Mouse (Mus musculus): ENCODE measurements around the gene Ppa2. TPM values are rescaled to one million over a fixed set of nuclear protein-coding genes. Genes with fewer than 3 reads are reported as not detected.

Ppa2 gene
- polyA plus RNA-seq, 1 experiment = not detected

DNA sequence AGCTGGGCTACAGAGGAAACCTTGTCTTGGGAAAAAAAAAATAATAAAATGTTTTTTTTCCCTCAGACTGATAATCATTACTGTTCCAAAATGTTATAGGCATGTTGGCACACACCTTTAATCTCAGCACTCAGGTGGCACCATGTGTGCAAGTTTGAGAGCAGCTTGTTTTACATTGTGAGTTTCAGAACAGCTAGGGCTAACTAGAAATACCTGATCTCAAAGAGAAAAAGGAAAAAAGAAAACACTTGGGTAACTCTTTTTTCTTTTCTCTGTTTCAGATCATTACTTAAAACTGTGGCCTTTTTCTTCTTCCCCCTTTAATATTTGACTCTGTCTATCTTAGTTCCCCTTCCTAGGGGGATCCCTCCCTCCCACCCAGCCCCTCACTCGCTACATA lies 51.5 kb downstream of the Ppa2 start:
- Histone ChIP-seq H3K4me1 (ENCODE audit: control insufficient read depth, insufficient read depth, low read length) (no peaks in the 10 kb centered on the region), H3K27ac (ENCODE audit: insufficient read depth, low read depth, low read length) (no peak overlapping the region), H3K4me3 (ENCODE audit: insufficient read depth, low read depth, low read length) (no peak overlapping the region)
- WGBS = 84% methylated on average over 1 of the region's 1 CpGs
- TF ChIP-seq POLR2A (IDR thresholded peaks at IDR 0.05; ENCODE audit: insufficient read depth, low read depth, low read length) (no peak), CTCF (IDR thresholded peaks at IDR 0.05; ENCODE audit: insufficient read depth, low read depth, low read length) (no peak)

- 94% methylated on average over 3 of the region's 3 CpGs for WGBS
- H3K27ac ChIP-seq (ENCODE audit: insufficient read depth, low read depth, low read length) = no peak overlapping the region
- H3K4me3 ChIP-seq (ENCODE audit: insufficient read depth, low read depth, low read length) = no peak overlapping the region
- TF ChIP-seq CTCF (IDR thresholded peaks at IDR 0.05; ENCODE audit: insufficient read depth, low read depth, low read length) (no peak), POLR2A (IDR thresholded peaks at IDR 0.05; ENCODE audit: insufficient read depth, low read depth, low read length) (no peak)
- no peaks in the 10 kb centered on the region for H3K4me1 ChIP-seq (ENCODE audit: control insufficient read depth, insufficient read depth, low read length)
Observed at GRCm38 (mm10) chr3:133364138-133364537, 54.2 kb downstream of the Ppa2 start.

DNA sequence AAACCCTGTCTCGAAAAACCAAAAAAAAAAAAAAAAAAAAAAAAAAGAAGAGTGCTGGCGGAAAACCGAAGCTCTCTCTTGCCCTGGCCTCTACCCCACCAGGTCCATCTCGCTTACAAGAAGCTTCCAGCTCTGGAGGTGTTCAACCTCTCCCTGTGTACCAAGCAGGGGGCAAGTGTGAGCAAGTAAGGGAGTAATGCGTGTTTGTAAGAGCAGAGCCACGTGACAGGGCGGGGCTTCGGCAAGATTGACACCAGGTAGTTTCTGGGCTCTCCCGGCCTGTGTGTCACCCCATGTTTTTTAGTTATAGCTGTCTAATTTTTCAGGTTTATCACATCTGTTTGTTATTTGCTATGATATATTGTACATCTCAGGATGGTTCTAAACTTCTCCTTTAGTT lies 56.2 kb downstream of the Ppa2 start:
- TF ChIP-seq POLR2A (IDR thresholded peaks at IDR 0.05; ENCODE audit: insufficient read depth, low read depth, low read length) (no peak), CTCF (IDR thresholded peaks at IDR 0.05; ENCODE audit: insufficient read depth, low read depth, low read length) (no peak)
- H3K27ac ChIP-seq (ENCODE audit: insufficient read depth, low read depth, low read length) = no peak overlapping the region
- 91% methylated on average over 9 of the region's 9 CpGs for WGBS
- H3K4me1 ChIP-seq (ENCODE audit: control insufficient read depth, insufficient read depth, low read length) = no peaks in the 10 kb centered on the region
- H3K4me3 ChIP-seq (ENCODE audit: insufficient read depth, low read depth, low read length) = no peak overlapping the region

DNA sequence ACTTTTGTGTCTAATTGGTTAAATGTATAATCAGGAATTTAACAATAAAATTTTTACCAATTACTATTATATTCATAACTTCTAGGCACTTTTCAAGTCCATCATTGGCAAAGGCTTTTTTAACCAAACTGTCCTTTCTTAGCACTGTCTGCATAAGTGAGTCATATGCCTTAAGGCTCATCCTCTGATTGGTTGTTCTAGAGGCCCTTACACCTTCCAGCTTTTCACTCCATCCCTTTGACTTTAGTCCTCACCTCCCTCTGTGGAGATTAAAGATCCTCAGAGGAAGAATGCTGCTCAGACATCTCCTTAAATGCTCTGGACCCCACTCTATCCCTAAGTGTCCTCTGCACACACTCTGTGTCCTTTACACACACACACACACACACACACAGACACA lies 68.3 kb downstream of the Ppa2 start:
- H3K4me1 ChIP-seq (ENCODE audit: control insufficient read depth, insufficient read depth, low read length) = no peaks in the 10 kb centered on the region
- no peak for TF ChIP-seq CTCF (IDR thresholded peaks at IDR 0.05; ENCODE audit: insufficient read depth, low read depth, low read length)
- no peak for TF ChIP-seq POLR2A (IDR thresholded peaks at IDR 0.05; ENCODE audit: insufficient read depth, low read depth, low read length)
- H3K4me3 ChIP-seq (ENCODE audit: insufficient read depth, low read depth, low read length) = no peak overlapping the region
- no peak overlapping the region for H3K27ac ChIP-seq (ENCODE audit: insufficient read depth, low read depth, low read length)

- Histone ChIP-seq H3K4me3 (ENCODE audit: insufficient read depth, low read depth, low read length) (no peak overlapping the region), H3K27ac (ENCODE audit: insufficient read depth, low read depth, low read length) (no peak overlapping the region), H3K4me1 (ENCODE audit: control insufficient read depth, insufficient read depth, low read length) (no peaks in the 10 kb centered on the region)
- whole genome bisulfite sequencing = 93% methylated on average over 1 of the region's 1 CpGs
- TF ChIP-seq POLR2A (IDR thresholded peaks at IDR 0.05; ENCODE audit: insufficient read depth, low read depth, low read length) (no peak), CTCF (IDR thresholded peaks at IDR 0.05; ENCODE audit: insufficient read depth, low read depth, low read length) (no peak)
Observed at GRCm38 (mm10) chr3:133379997-133380396, 70.1 kb downstream of the Ppa2 start.

- 88% methylated on average over 11 of the region's 11 CpGs for WGBS
- no peaks in the 10 kb centered on the region for H3K4me1 ChIP-seq (ENCODE audit: control insufficient read depth, insufficient read depth, low read length)
Observed at GRCm38 (mm10) chr3:133381519-133381918, 71.6 kb downstream of the Ppa2 start.

DNA sequence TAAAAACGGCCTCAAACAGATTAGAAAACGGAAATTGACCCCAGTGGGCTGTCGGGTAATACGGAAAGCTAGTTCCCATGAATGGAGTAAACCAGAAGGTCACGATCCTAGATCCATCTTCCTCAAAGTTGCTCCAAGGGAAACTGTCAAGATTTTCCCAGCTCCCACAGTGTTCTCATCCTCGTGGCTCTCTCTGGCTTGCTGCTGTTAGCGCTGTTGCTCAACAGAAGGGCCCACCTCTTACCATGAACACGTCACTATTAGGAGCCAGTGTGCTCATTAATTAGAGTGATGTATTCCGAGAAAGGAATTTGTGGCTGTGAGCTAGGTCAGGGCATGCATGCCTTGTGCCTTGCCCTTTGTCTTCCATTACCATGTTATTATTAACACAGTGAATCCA lies 72.2 kb downstream of the Ppa2 start:
- Histone ChIP-seq H3K27ac (ENCODE audit: insufficient read depth, low read depth, low read length) (no peak overlapping the region), H3K4me1 (ENCODE audit: control insufficient read depth, insufficient read depth, low read length) (no peaks in the 10 kb centered on the region), H3K4me3 (ENCODE audit: insufficient read depth, low read depth, low read length) (no peak overlapping the region)
- no peak for TF ChIP-seq POLR2A (IDR thresholded peaks at IDR 0.05; ENCODE audit: insufficient read depth, low read depth, low read length)
- no peak for TF ChIP-seq CTCF (IDR thresholded peaks at IDR 0.05; ENCODE audit: insufficient read depth, low read depth, low read length)
- 79% methylated on average over 9 of the region's 9 CpGs for WGBS

More at GRCm38 (mm10) chr3:133381519-133381918, 71.6 kb downstream of the Ppa2 start:
- Histone ChIP-seq H3K27ac (ENCODE audit: insufficient read depth, low read depth, low read length) (no peak overlapping the region), H3K4me3 (ENCODE audit: insufficient read depth, low read depth, low read length) (no peak overlapping the region)
- no peak for TF ChIP-seq CTCF (IDR thresholded peaks at IDR 0.05; ENCODE audit: insufficient read depth, low read depth, low read length)
- no peak for TF ChIP-seq POLR2A (IDR thresholded peaks at IDR 0.05; ENCODE audit: insufficient read depth, low read depth, low read length)

- Histone ChIP-seq H3K4me1 (ENCODE audit: control insufficient read depth, insufficient read depth, low read length) (no peaks in the 10 kb centered on the region), H3K27ac (ENCODE audit: insufficient read depth, low read depth, low read length) (no peak overlapping the region), H3K4me3 (ENCODE audit: insufficient read depth, low read depth, low read length) (no peak overlapping the region)
- no peak for TF ChIP-seq POLR2A (IDR thresholded peaks at IDR 0.05; ENCODE audit: insufficient read depth, low read depth, low read length)
- no peak for TF ChIP-seq CTCF (IDR thresholded peaks at IDR 0.05; ENCODE audit: insufficient read depth, low read depth, low read length)
- WGBS = 82% methylated on average over 6 of the region's 6 CpGs
Observed at GRCm38 (mm10) chr3:133384164-133384708, 74.3 kb downstream of the Ppa2 start.

- 79% methylated on average over 7 of the region's 7 CpGs for WGBS
- TF ChIP-seq POLR2A (IDR thresholded peaks at IDR 0.05; ENCODE audit: insufficient read depth, low read depth, low read length) (no peak), CTCF (IDR thresholded peaks at IDR 0.05; ENCODE audit: insufficient read depth, low read depth, low read length) (no peak)
- no peak overlapping the region for H3K27ac ChIP-seq (ENCODE audit: insufficient read depth, low read depth, low read length)
- H3K4me3 ChIP-seq (ENCODE audit: insufficient read depth, low read depth, low read length) = no peak overlapping the region
- no peaks in the 10 kb centered on the region for H3K4me1 ChIP-seq (ENCODE audit: control insufficient read depth, insufficient read depth, low read length)
Observed at GRCm38 (mm10) chr3:133387283-133387682, 77.4 kb downstream of the Ppa2 start.
